Mouse (Mus musculus) kidney, postnatal 0 days (tissue): ENCODE measurements around the gene Atp1b1. TPM values are rescaled to one million over a fixed set of nuclear protein-coding genes. Genes with fewer than 3 reads are reported as not detected.
A peak's percentile ranks its signal among the peaks of the same experiment; 100 is the strongest.

ENCODE experiments used
- ATAC-seq: fragments of 200-750 bp; cut with Nextera tagmentation; replicated peaks from 2 replicates; pipeline ENCODE4 v1.8.0; 2017; ENCODE audit warnings: low read depth, moderate number of reproducible peaks, moderate TSS enrichment, moderate library complexity; ENCODE audit not compliant: low FRiP score
- DNase-seq: peaks from one replicate; pipeline ENCODE4 v3.0.0-alpha.2; 2016; ENCODE audit warnings: low spot score
- H3K27ac ChIP-seq: fragments of 300-500 bp; sonication (generic); 2 replicates; pipeline ENCODE4 v1.5.1; 2014; ENCODE audit warnings: mild to moderate bottlenecking
- H3K27me3 ChIP-seq: fragments of 300-500 bp; sonication (generic); 2 replicates; pipeline ENCODE4 v1.6.1; 2014; ENCODE audit warnings: low read length, mixed read lengths; ENCODE audit not compliant: insufficient read depth
- H3K36me3 ChIP-seq: fragments of 300-500 bp; sonication (generic); 2 replicates; pipeline ENCODE4 v1.6.1; 2014; ENCODE audit warnings: low read length, mixed read lengths; ENCODE audit not compliant: insufficient read depth
- H3K4me1 ChIP-seq: fragments of 300-500 bp; sonication (generic); replicated peaks from 2 replicates; pipeline ENCODE4 v1.6.1; 2014; ENCODE audit warnings: antibody characterized with exemption, low read length, mixed read lengths; ENCODE audit not compliant: insufficient read depth
- H3K4me2 ChIP-seq: fragments of 300-500 bp; sonication (generic); 2 replicates; pipeline ENCODE4 v1.6.1; 2014; ENCODE audit warnings: mild to moderate bottlenecking, low read length, moderate library complexity, mixed read lengths
- H3K4me3 ChIP-seq: fragments of 300-500 bp; sonication (generic); replicated peaks from 2 replicates; pipeline ENCODE4 v1.5.1; 2014; ENCODE audit warnings: low read depth, low read length
- H3K9ac ChIP-seq: fragments of 300-500 bp; sonication (generic); 2 replicates; pipeline ENCODE4 v1.6.1; 2014; ENCODE audit warnings: low read depth, low read length
- H3K9me3 ChIP-seq: fragments of 300-500 bp; sonication (generic); replicated peaks from 2 replicates; pipeline ENCODE4 v1.6.1; 2016; ENCODE audit warnings: low read length, inconsistent platforms, mixed read lengths
- CTCF ChIP-seq: IDR thresholded peaks from 2 replicates; pipeline ENCODE4 v1.5.1; 2016; ENCODE audit warnings: antibody characterized with exemption, low read depth, mild to moderate bottlenecking, moderate library complexity
- WGBS: fragments of 180-500 bp; shearing (Covaris S2); extraction: QIAGEN DNeasy Blood & Tissue Kit; methylation state at CpG from one replicate; pipeline ENCODE4 v1.1.7; 2014; 5-methylcytosine and 5-hydroxymethylcytosine counted together
- polyA plus RNA-seq: library from polyadenylated mRNA; unstranded; fragments of >200 nt; fragmentation: Nextera tagmentation; extraction: Ambion mirVana; gene quantifications from 2 replicates; pipeline ENCODE4 v1.2.1, GENCODE M21; 2015

The Atp1b1 gene
- polyA plus RNA-seq, 1 experiment from 2014 or later = 731 TPM

- no peak overlapping the region for H3K4me3 ChIP-seq
- 0 out of 2 replicates have a peak overlapping the region, but pooled peaks have one; percentile 13 for H3K27ac ChIP-seq
- TF ChIP-seq CTCF = no peak
- H3K4me2 ChIP-seq = no peak overlapping the region
- whole genome bisulfite sequencing = 52% methylated on average over 6 of the region's 6 CpGs
- ATAC-seq (no peak), DNase-seq (no peak)
- no peaks in the 10 kb centered on the region for H3K9me3 ChIP-seq
- H3K27me3 ChIP-seq = no peaks in the 10 kb centered on the region
- H3K4me1 ChIP-seq = no peaks in the 10 kb centered on the region
- no peaks in the 10 kb centered on the region for H3K36me3 ChIP-seq
- H3K9ac ChIP-seq = no peak overlapping the region
Measured at GRCm38 (mm10) chr1:164470985-164471384, 12.8 kb upstream of the Atp1b1 start.

GRCm38 (mm10) chr1:164468329-164468728, 10.2 kb upstream of the Atp1b1 start:
- Histone ChIP-seq H3K4me1 (no peaks in the 10 kb centered on the region), H3K4me3 (no peak overlapping the region), H3K36me3 (no peaks in the 10 kb centered on the region), H3K27me3 (no peaks in the 10 kb centered on the region), H3K4me2 (no peak overlapping the region), H3K9me3 (no peaks in the 10 kb centered on the region), H3K27ac (no peak overlapping the region), H3K9ac (no peak overlapping the region)
- DNase-seq (no peak), ATAC-seq (no peak)
- 85% methylated on average over 8 of the region's 8 CpGs for WGBS
- no peak for TF ChIP-seq CTCF

GRCm38 (mm10) chr1:164467406-164467805, 9.3 kb upstream of the Atp1b1 start:
- no peak for TF ChIP-seq CTCF
- no peaks in the 10 kb centered on the region for H3K9me3 ChIP-seq
- H3K9ac ChIP-seq = no peak overlapping the region
- no peak for DNase-seq
- no peak overlapping the region for H3K27ac ChIP-seq
- no peaks in the 10 kb centered on the region for H3K27me3 ChIP-seq
- no peak for ATAC-seq
- no peak overlapping the region for H3K4me3 ChIP-seq
- no peaks in the 10 kb centered on the region for H3K36me3 ChIP-seq
- 88% methylated on average over 10 of the region's 10 CpGs for WGBS
- H3K4me1 ChIP-seq = no peaks in the 10 kb centered on the region
- H3K4me2 ChIP-seq = no peak overlapping the region

GRCm38 (mm10) chr1:164461726-164462125, 3.6 kb upstream of the Atp1b1 start:
- no peak for TF ChIP-seq CTCF
- Histone ChIP-seq H3K36me3 (no peaks in the 10 kb centered on the region), H3K4me2 (peak overlapping the region; percentile 31; the same call in 1 of the 2 replicates), H3K27me3 (no peaks in the 10 kb centered on the region), H3K4me3 (no peak overlapping the region), H3K4me1 (no peaks in the 10 kb centered on the region), H3K9ac (peak overlapping the region; percentile 37; the same call in 1 of the 2 replicates), H3K27ac (peak overlapping the region; percentile 91), H3K9me3 (no peaks in the 10 kb centered on the region)
- WGBS = 25% methylated on average over 10 of the region's 10 CpGs
- no peak for DNase-seq
- ATAC-seq = no peak

- peak; percentile 44 for ATAC-seq
- Histone ChIP-seq H3K4me2 (peak overlapping the region; percentile 40; the same call in 1 of the 2 replicates), H3K9me3 (no peaks in the 10 kb centered on the region), H3K27ac (peak overlapping the region; percentile 91), H3K9ac (peak overlapping the region; percentile 37; the same call in 1 of the 2 replicates), H3K36me3 (no peaks in the 10 kb centered on the region), H3K4me1 (no peaks in the 10 kb centered on the region), H3K4me3 (no peak overlapping the region), H3K27me3 (no peaks in the 10 kb centered on the region)
- WGBS = 49% methylated on average over 13 of the region's 13 CpGs
- peak; percentile 13; the same call in 1 of the 2 replicates for TF ChIP-seq CTCF
- DNase-seq = peak; percentile 67
Measured at GRCm38 (mm10) chr1:164460921-164461697, 3.0 kb upstream of the Atp1b1 start.

- no peak for ATAC-seq
- DNase-seq = no peak
- 51% methylated on average over 12 of the region's 12 CpGs for WGBS
- Histone ChIP-seq H3K4me1 (no peaks in the 10 kb centered on the region), H3K4me3 (peak overlapping the region; percentile 73), H3K9me3 (no peaks in the 10 kb centered on the region), H3K27ac (peak overlapping the region; percentile 91), H3K9ac (peak overlapping the region; percentile 93; the same call in 1 of the 2 replicates), H3K27me3 (no peaks in the 10 kb centered on the region), H3K36me3 (no peaks in the 10 kb centered on the region), H3K4me2 (peak overlapping the region; percentile 69)
- TF ChIP-seq CTCF = no peak
Measured at GRCm38 (mm10) chr1:164459127-164459905, 1.2 kb upstream of the Atp1b1 start.
